15 mouse cellular contexts compared by ENCODE assay signal in genomic region chr6:124312292-124312691, GRCm38 (mm10). TPM values are rescaled to one million over a fixed set of nuclear protein-coding genes. Genes with fewer than 3 reads are reported as not detected.
"Had no signal": no experiment of that assay in that cellular context is flagged by ENCODE, and none has a peak within 500 bp of the region (broad histone marks: within the 10 kb centered on the region; RNA-seq: fewer than 3 reads in every experiment).

No protein-coding gene starts in this region.

- H3K9ac ChIP-seq: neural tube, embryonic 12.5 days; neural tube, embryonic 13.5 days; neural tube, embryonic 15.5 days; stomach, embryonic 15.5 days had no signal

- DNase-seq: retina, postnatal 1 day; right cerebral cortex, postnatal 14 days; right cerebral cortex, postnatal 25 days; spleen, adult 18-20 months; thymus, adult 18-20 months; thymus, adult 2 months; thymus, postnatal 14 days; thymus, postnatal 25 days; thymus, postnatal 36 days; thymus, postnatal 4 days had no signal

- H3K4me2 ChIP-seq: neural tube, embryonic 12.5 days; neural tube, embryonic 13.5 days; neural tube, embryonic 15.5 days; stomach, embryonic 15.5 days had no signal

- H3K9me3 ChIP-seq: neural tube, embryonic 12.5 days; neural tube, embryonic 13.5 days; neural tube, embryonic 15.5 days; stomach, embryonic 15.5 days had no signal

- H3K4me3 ChIP-seq: neural tube, embryonic 12.5 days; neural tube, embryonic 13.5 days; neural tube, embryonic 15.5 days; stomach, embryonic 15.5 days had no signal

- H3K36me3 ChIP-seq: neural tube, embryonic 12.5 days; neural tube, embryonic 13.5 days; neural tube, embryonic 15.5 days; stomach, embryonic 15.5 days had no signal

- H3K27ac ChIP-seq: neural tube, embryonic 12.5 days; neural tube, embryonic 13.5 days; neural tube, embryonic 15.5 days; stomach, embryonic 15.5 days; stomach, postnatal 0 days had no signal

- H3K4me1 ChIP-seq: neural tube, embryonic 12.5 days; neural tube, embryonic 13.5 days; neural tube, embryonic 15.5 days; stomach, embryonic 15.5 days had no signal

- H3K27me3 ChIP-seq: neural tube, embryonic 12.5 days; neural tube, embryonic 13.5 days; neural tube, embryonic 15.5 days; stomach, embryonic 15.5 days had no signal

RNA-seq across cellular contexts. Expression of gene Cd163, which starts 7.8 kb away (rescaled TPM):
- polyA plus RNA-seq: neural tube, embryonic 12.5 days had no signal
